ENCODE assay signal across 8 mouse cellular contexts in genomic region chr12:80769697-80770096, GRCm38 (mm10). TPM values are rescaled to one million over a fixed set of nuclear protein-coding genes. Genes with fewer than 3 reads are reported as not detected.
A peak's percentile ranks its signal among the peaks of the same experiment; 100 is the strongest.
DNase-seq lines count a peak whose midpoint lies in the region; ATAC-seq and TF ChIP-seq lines count a peak whose summit lies in the region.

No protein-coding gene starts in this region.

- 18% methylated on average over 11 of the region's 11 CpGs for WGBS in hindbrain, postnatal 0 days

- TF ChIP-seq CTCF in hindbrain, postnatal 0 days (IDR thresholded peaks at IDR 0.05; ENCODE audit: low read depth): peak; percentile 99

- no peak overlapping the region for H3K9ac ChIP-seq in hindbrain, postnatal 0 days (replicated peaks; ENCODE audit: low read length)

- no peaks in the 10 kb centered on the region for H3K4me1 ChIP-seq in hindbrain, postnatal 0 days (ENCODE audit: insufficient read depth, low read length)

- intact Hi-C loops in left cerebral cortex, postnatal 14 days (cut with DNase I): loop anchor here (1.0 kb wide), 1 partner anchor 126 kb away; no protein-coding TSS in a partner anchor

- no peaks in the 10 kb centered on the region for H3K36me3 ChIP-seq in hindbrain, postnatal 0 days (ENCODE audit: insufficient read depth, low read length)

- no peak overlapping the region for H3K27ac ChIP-seq in hindbrain, postnatal 0 days

- ATAC-seq in hindbrain, postnatal 0 days: peak; percentile 82
- peak; percentile 97 for ATAC-seq in megakaryocyte progenitor cell, adult 5-6 weeks (replicated peaks; ENCODE audit: poor library complexity)

- H3K4me2 ChIP-seq in hindbrain, postnatal 0 days (ENCODE audit: low read depth, low read length): peak overlapping the region; percentile 25; the same call in 1 of the 2 replicates

- H3K4me3 ChIP-seq in hindbrain, postnatal 0 days (ENCODE audit: low read length): no peak overlapping the region

- H3K27me3 ChIP-seq in hindbrain, postnatal 0 days (ENCODE audit: insufficient read depth, low read length): no peaks in the 10 kb centered on the region

- no peaks in the 10 kb centered on the region for H3K9me3 ChIP-seq in hindbrain, postnatal 0 days (ENCODE audit: low read length)

- peak; percentile 86 for DNase-seq in R1 (ENCODE audit: low read depth, low spot score)
- DNase-seq in cerebellum, adult 9-11 months: peak; percentile 74
- DNase-seq in frontal cortex, postnatal 25 days (ENCODE audit: low spot score in 2 of 2): peak; percentile 57 to 69
- peak; percentile 94 for DNase-seq in hindbrain, postnatal 0 days (ENCODE audit: low spot score)
- DNase-seq in left cerebral cortex, postnatal 14 days (ENCODE audit: low spot score in 2 of 2): peak; percentile 63 to 78
- DNase-seq in right cerebral cortex, postnatal 14 days: peak; percentile 77
- DNase-seq in urinary bladder, postnatal 4 days (ENCODE audit: low spot score in 2 of 2): peak; percentile 54 to 75

RNA-seq across cellular contexts. Expression of gene Ccdc177, which starts 9.2 kb away (rescaled TPM):
- 18.6 and 23.7 TPM in 2 replicates for total RNA-seq in hindbrain, postnatal 0 days (2014; rRNA removed)
- 1.8 and 2.0 TPM in 2 replicates for polyA plus RNA-seq in hindbrain, postnatal 0 days (2015; fragmentation: Nextera tagmentation; extraction: Ambion mirVana)
- total RNA-seq in left cerebral cortex, postnatal 14 days (2021): 10 to 100 TPM; 17.0 to 18.1 TPM
- not detected in 2 replicates for total RNA-seq in megakaryocyte progenitor cell, adult 5-6 weeks (2015)
- 0.12 TPM in 1 of 2 replicates, not detected in the other for total RNA-seq in megakaryocyte progenitor cell, adult 5-6 weeks (2017)

RNA-seq across cellular contexts. Expression of gene Susd6, which starts 20.6 kb away (rescaled TPM):
- total RNA-seq in hindbrain, postnatal 0 days (2014; rRNA removed): 21.3 and 26.3 TPM in 2 replicates
- 9.2 and 9.9 TPM in 2 replicates for polyA plus RNA-seq in hindbrain, postnatal 0 days (2015; fragmentation: Nextera tagmentation; extraction: Ambion mirVana)
- total RNA-seq in left cerebral cortex, postnatal 14 days (2021): 10 to 100 TPM; 27.0 to 29.5 TPM
- 12.8 and 14.5 TPM in 2 replicates for total RNA-seq in megakaryocyte progenitor cell, adult 5-6 weeks (2015)
- 15.9 and 19.4 TPM in 2 replicates for total RNA-seq in megakaryocyte progenitor cell, adult 5-6 weeks (2017)

Comparison
In these comparisons a context has a peak if more than half of its experiments do, and no peak if none do; other contexts are left out.
1. RNA of gene Ccdc177, which starts 9.2 kb away (total RNA-seq): 18.6 to 23.7 TPM in hindbrain, postnatal 0 days and 17.0 to 18.1 TPM in left cerebral cortex, postnatal 14 days; 0.12 TPM in megakaryocyte progenitor cell, adult 5-6 weeks; every median in the first group is over 10 times any median in the second.
2. Peak in every context shown above with its lines, with median percentiles within 50 percentile points of each other: DNase-seq.